Comparison of ENCODE assay signal across 11 mouse cellular contexts in genomic region chr1:168213595-168213994, GRCm38 (mm10).
DNase-seq lines count a peak whose midpoint lies in the region; ATAC-seq and TF ChIP-seq lines count a peak whose summit lies in the region.
"Had no signal": no experiment of that assay in that cellular context is flagged by ENCODE, and none has a peak within 500 bp of the region (broad histone marks: within the 10 kb centered on the region; RNA-seq: fewer than 3 reads in every experiment).

No protein-coding gene starts in this region.

- H3K36me3 ChIP-seq in kidney, embryonic 14.5 days (ENCODE audit: control insufficient read depth, insufficient read depth, low read length) = peaks cover 13% of the 10 kb centered on the region
- H3K36me3 ChIP-seq in forebrain, embryonic 12.5 days (replicated peaks) = peaks cover 11% of the 10 kb centered on the region
- H3K36me3 ChIP-seq in midbrain, embryonic 12.5 days = peaks cover 11% of the 10 kb centered on the region

- no peaks in the 10 kb centered on the region for H3K27me3 ChIP-seq in kidney, embryonic 14.5 days (ENCODE audit: control insufficient read depth, insufficient read depth, low read length)
- H3K27me3 ChIP-seq in forebrain, embryonic 12.5 days = no peaks in the 10 kb centered on the region
- H3K27me3 ChIP-seq in midbrain, embryonic 12.5 days = peaks cover 2% of the 10 kb centered on the region; the same call in 1 of the 2 replicates
- H3K27me3 ChIP-seq in cerebellum, adult 2 months (ENCODE audit: control insufficient read depth, insufficient read depth, low read length) = no peaks in the 10 kb centered on the region
- H3K27me3 ChIP-seq: CH12.LX had no signal

- H3K4me2 ChIP-seq in kidney, embryonic 14.5 days (replicated peaks; ENCODE audit: low read depth, low read length) = no peak overlapping the region
- H3K4me2 ChIP-seq in forebrain, embryonic 12.5 days = peak overlapping the region; percentile 13; the same call in 1 of the 2 replicates
- no peak overlapping the region for H3K4me2 ChIP-seq in midbrain, embryonic 12.5 days (replicated peaks)

- no peak for TF ChIP-seq POLR2A in cerebellum, adult 2 months (IDR thresholded peaks at IDR 0.05; ENCODE audit: borderline replicate concordance, insufficient read depth, low read length)

- no peak overlapping the region for H3K4me3 ChIP-seq in kidney, embryonic 14.5 days (ENCODE audit: low read length)
- H3K4me3 ChIP-seq in forebrain, embryonic 12.5 days (replicated peaks) = no peak overlapping the region
- no peak overlapping the region for H3K4me3 ChIP-seq in midbrain, embryonic 12.5 days
- H3K4me3 ChIP-seq in cerebellum, adult 2 months (replicated peaks; ENCODE audit: insufficient read depth, low read depth, low read length) = no peak overlapping the region

- no peak overlapping the region for H3K9ac ChIP-seq in kidney, embryonic 14.5 days (ENCODE audit: low read depth, low read length)
- H3K9ac ChIP-seq in forebrain, embryonic 12.5 days = no peak overlapping the region
- H3K9ac ChIP-seq in midbrain, embryonic 12.5 days (replicated peaks) = no peak overlapping the region

- H3K27ac ChIP-seq in kidney, embryonic 14.5 days (ENCODE audit: low read depth, low read length) = no peak overlapping the region
- H3K27ac ChIP-seq in forebrain, embryonic 12.5 days = peak overlapping the region; percentile 16; the same call in 1 of the 2 replicates
- peak overlapping the region; percentile 32; the same call in 1 of the 2 replicates for H3K27ac ChIP-seq in midbrain, embryonic 12.5 days (replicated peaks)
- H3K27ac ChIP-seq in cerebellum, adult 2 months (ENCODE audit: insufficient read depth, low read length) = no peak overlapping the region
- H3K27ac ChIP-seq: macrophage had no signal

- peak; percentile 66 for ATAC-seq in kidney, embryonic 14.5 days (ENCODE audit: low FRiP score, low TSS enrichment)
- peak; percentile 14; the same call in 1 of the 2 replicates for ATAC-seq in forebrain, embryonic 12.5 days (ENCODE audit: low FRiP score)
- peak; percentile 21; the same call in 1 of the 2 replicates for ATAC-seq in midbrain, embryonic 12.5 days (ENCODE audit: low FRiP score, low read depth)

- TF ChIP-seq CTCF in cerebellum, adult 2 months (IDR thresholded peaks at IDR 0.05; ENCODE audit: borderline replicate concordance, insufficient read depth, low read depth, low read length) = no peak

- peaks cover 30% of the 10 kb centered on the region for H3K4me1 ChIP-seq in kidney, embryonic 14.5 days (ENCODE audit: control insufficient read depth, insufficient read depth, low read length)
- peaks cover 37% of the 10 kb centered on the region for H3K4me1 ChIP-seq in forebrain, embryonic 12.5 days
- H3K4me1 ChIP-seq in midbrain, embryonic 12.5 days = peaks cover 40% of the 10 kb centered on the region
- peaks cover 4% of the 10 kb centered on the region for H3K4me1 ChIP-seq in cerebellum, adult 2 months (ENCODE audit: control insufficient read depth, insufficient read depth, low read length)

- DNase-seq in kidney, postnatal 10 days = no peak
- peak; percentile 48 for DNase-seq in brain, adult 2 months (ENCODE audit: low read depth, low spot score)
- no peak for DNase-seq in cerebellum, adult 18-20 months
- no peak for DNase-seq in cerebellum, adult 2 months
- DNase-seq in left cerebral cortex, postnatal 36 days (ENCODE audit: low spot score in 2 of 2) = no peak
- DNase-seq: thymus, adult 18-20 months had no signal

- 18% methylated on average over 3 of the region's 3 CpGs for WGBS in kidney, embryonic 14.5 days
- WGBS in forebrain, embryonic 12.5 days = 14% methylated on average over 3 of the region's 3 CpGs
- 11% methylated on average over 3 of the region's 3 CpGs for WGBS in midbrain, embryonic 12.5 days
- 70% methylated on average over 3 of the region's 3 CpGs for WGBS in cerebellum, adult 2 months

- no peaks in the 10 kb centered on the region for H3K9me3 ChIP-seq in kidney, embryonic 14.5 days (ENCODE audit: control insufficient read depth, low read length)
- no peaks in the 10 kb centered on the region for H3K9me3 ChIP-seq in forebrain, embryonic 12.5 days
- H3K9me3 ChIP-seq in midbrain, embryonic 12.5 days = no peaks in the 10 kb centered on the region

- intact Hi-C loops in left cerebral cortex, postnatal 36 days (cut with DNase I) = loop anchor here (5.0 to 10.0 kb wide), 4 partner anchors 109 to 1241 kb away; partner anchors contain the start of gene Pbx1

Comparison
In these comparisons a context has a peak if more than half of its experiments do, and no peak if none do; other contexts are left out.
1. ATAC-seq: peak in every context shown above with its lines; median percentile 66 in kidney, embryonic 14.5 days; 21 in midbrain, embryonic 12.5 days; 14 in forebrain, embryonic 12.5 days.
2. H3K27ac ChIP-seq: peak in forebrain, embryonic 12.5 days (single experiment) and midbrain, embryonic 12.5 days (single experiment); none in kidney, embryonic 14.5 days (single experiment) and cerebellum, adult 2 months (single experiment).